Mouse (Mus musculus) G1E (cell line): ENCODE data around the gene Ccdc106. TPM values are rescaled to one million over a fixed set of nuclear protein-coding genes. Genes with fewer than 3 reads are reported as not detected.
A peak's percentile ranks its signal among the peaks of the same experiment; 100 is the strongest.

Source experiments
- ATAC-seq: 2 replicates; pipeline ENCODE4 v1.8.0; 2016; ENCODE audit warnings: mild to moderate bottlenecking; ENCODE audit not compliant: insufficient number of reproducible peaks, poor library complexity, low FRiP score, severe bottlenecking; ENCODE audit errors: extremely low read depth
- DNase-seq: peaks from one replicate; pipeline ENCODE4 v3.0.0; 2012; ENCODE audit warnings: low spot score
- H3K27me3 ChIP-seq: 2 replicates; pipeline ENCODE4 v1.6.1; 2012; ENCODE audit warnings: mild to moderate bottlenecking, low read length, inconsistent platforms; ENCODE audit not compliant: insufficient read depth
- H3K36me3 ChIP-seq: replicated peaks from 2 replicates; pipeline ENCODE3; 2012; ENCODE audit warnings: mild to moderate bottlenecking, inconsistent platforms
- H3K4me1 ChIP-seq: 2 replicates; pipeline ENCODE4 v1.6.1; 2012; ENCODE audit warnings: low read depth, low read length, inconsistent platforms, mixed read lengths; ENCODE audit not compliant: insufficient read depth
- H3K4me3 ChIP-seq: 2 replicates; pipeline ENCODE4 v1.5.1; 2012; ENCODE audit warnings: low read depth, mild to moderate bottlenecking, inconsistent platforms, low read length, moderate library complexity, mixed read lengths
- H3K9me3 ChIP-seq: replicated peaks from 2 replicates; pipeline ENCODE4 v1.6.1; 2012; ENCODE audit warnings: inconsistent platforms
- CTCF ChIP-seq: IDR thresholded peaks from 2 replicates; pipeline ENCODE4 v1.5.1; 2012; ENCODE audit warnings: low read depth, low read length, inconsistent platforms, mixed read lengths
- GATA1 ChIP-seq: IDR thresholded peaks from 2 replicates; pipeline ENCODE4 v1.6.1; 2012; ENCODE audit warnings: borderline replicate concordance, low read length, inconsistent platforms, mixed read lengths
- GATA2 ChIP-seq: IDR thresholded peaks from 2 replicates; pipeline ENCODE4 v1.6.1; 2012; ENCODE audit warnings: low read depth, low read length, inconsistent platforms, borderline replicate concordance
- POLR2AphosphoS5 ChIP-seq: IDR thresholded peaks from 2 replicates; pipeline ENCODE4 v1.6.1; 2012; ENCODE audit warnings: low read depth, low read length, inconsistent platforms; ENCODE audit not compliant: insufficient replicate concordance
- TAL1 ChIP-seq: conservative IDR thresholded peaks from 2 replicates; pipeline ENCODE4 v1.6.1; 2012; ENCODE audit warnings: low read depth, low read length, inconsistent platforms, mixed read lengths
- polyA plus RNA-seq: library from polyadenylated mRNA; stranded (reverse); fragments of >175 nt; gene quantifications from 2 replicates; pipeline ENCODE4 v1.2.3, GENCODE M21; 2012
- total RNA-seq, 2 experiments: library from RNA; stranded (forward) in 1 of 2; stranded (reverse) in 1 of 2; fragments of 200-1000 nt in 1 of 2; fragments of >200 nt in 1 of 2; fragmentation: Nextera tagmentation in 1 of 2; gene quantifications; 2 replicates each; pipeline ENCODE4 v1.2.3; 2014 to 2017

The Ccdc106 gene
- total and polyA plus RNA-seq, 3 experiments = 0.21 TPM; not detected in 2

GRCm38 (mm10) chr7:5059421-5059820, 39.1 kb downstream of the Ccdc106 start:
- Histone ChIP-seq H3K4me3 (no peak overlapping the region), H3K4me1 (peaks cover 25% of the 10 kb centered on the region), H3K27me3 (peaks cover 33% of the 10 kb centered on the region), H3K36me3 (peaks cover 9% of the 10 kb centered on the region), H3K9me3 (no peaks in the 10 kb centered on the region)
- TF ChIP-seq GATA2 (no peak), TAL1 (no peak), POLR2AphosphoS5 (no peak), CTCF (no peak), GATA1 (no peak)
- ATAC-seq = no peak
- no peak for DNase-seq

DNA sequence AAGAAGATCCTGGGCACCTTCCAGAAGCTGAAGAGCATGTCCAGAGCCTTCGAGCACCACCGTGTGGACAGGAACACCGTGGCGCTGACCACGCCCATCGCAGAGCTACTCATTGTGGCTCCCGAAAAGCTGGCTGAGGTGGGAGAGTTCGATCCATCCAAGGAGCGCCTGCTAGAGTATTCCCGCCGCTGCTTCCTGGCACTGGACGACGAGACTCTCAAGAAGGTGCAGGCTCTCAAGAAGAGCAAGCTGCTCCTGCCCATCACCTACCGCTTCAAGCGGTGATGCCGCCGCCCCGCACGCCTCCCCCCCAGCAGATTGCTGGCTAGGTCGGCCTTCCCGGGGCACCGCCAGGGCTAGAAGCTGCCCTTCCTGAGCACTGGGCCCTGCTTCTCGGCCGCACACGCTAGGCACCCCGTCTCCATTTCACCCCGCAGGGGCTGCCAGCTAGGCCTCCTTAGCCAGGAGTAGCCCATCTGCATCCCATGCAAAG, 39.9 kb downstream of the Ccdc106 start:
- Histone ChIP-seq H3K4me1 (peaks cover 31% of the 10 kb centered on the region), H3K36me3 (peaks cover 14% of the 10 kb centered on the region), H3K9me3 (no peaks in the 10 kb centered on the region), H3K27me3 (peaks cover 26% of the 10 kb centered on the region), H3K4me3 (peak overlapping the region; percentile 74)
- ATAC-seq (peak; percentile 23; the same call in 1 of the 2 replicates), DNase-seq (peak; percentile 71)
- no peak for TF ChIP-seq GATA1
- TF ChIP-seq CTCF = 0 out of 2 replicates have a peak, but pooled peaks have one; percentile 13
- TF ChIP-seq POLR2AphosphoS5 = no peak
- no peak for TF ChIP-seq TAL1

GRCm38 (mm10) chr7:5060944-5061773, 40.8 kb downstream of the Ccdc106 start:
- TF ChIP-seq CTCF (no peak), TAL1 (no peak), GATA2 (no peak), GATA1 (no peak), POLR2AphosphoS5 (no peak)
- Histone ChIP-seq H3K4me1 (peaks cover 40% of the 10 kb centered on the region), H3K9me3 (no peaks in the 10 kb centered on the region), H3K27me3 (peaks cover 19% of the 10 kb centered on the region), H3K36me3 (peaks cover 22% of the 10 kb centered on the region), H3K4me3 (peak overlapping the region; percentile 74)
- DNase-seq = peak; percentile 93
- ATAC-seq = peak; percentile 70

GRCm38 (mm10) chr7:5061774-5062359, 41.5 kb downstream of the Ccdc106 start, which contains the start of gene U2af2:
Gene U2af2 (plus strand): TSS chr7:5062143.
- no peaks in the 10 kb centered on the region for H3K9me3 ChIP-seq
- DNase-seq (peak; percentile 71), ATAC-seq (peak; percentile 23; the same call in 1 of the 2 replicates)
- peaks cover 29% of the 10 kb centered on the region for H3K36me3 ChIP-seq
- H3K4me3 ChIP-seq = peak within 1 kb of the TSS; percentile 74
- H3K4me1 ChIP-seq = peaks cover 44% of the 10 kb centered on the region
- no peak for TF ChIP-seq GATA2
- TF ChIP-seq POLR2AphosphoS5 = no peak
- TF ChIP-seq TAL1 = no peak
- no peak for TF ChIP-seq GATA1
- TF ChIP-seq CTCF = no peak
- peaks cover 12% of the 10 kb centered on the region for H3K27me3 ChIP-seq

DNA sequence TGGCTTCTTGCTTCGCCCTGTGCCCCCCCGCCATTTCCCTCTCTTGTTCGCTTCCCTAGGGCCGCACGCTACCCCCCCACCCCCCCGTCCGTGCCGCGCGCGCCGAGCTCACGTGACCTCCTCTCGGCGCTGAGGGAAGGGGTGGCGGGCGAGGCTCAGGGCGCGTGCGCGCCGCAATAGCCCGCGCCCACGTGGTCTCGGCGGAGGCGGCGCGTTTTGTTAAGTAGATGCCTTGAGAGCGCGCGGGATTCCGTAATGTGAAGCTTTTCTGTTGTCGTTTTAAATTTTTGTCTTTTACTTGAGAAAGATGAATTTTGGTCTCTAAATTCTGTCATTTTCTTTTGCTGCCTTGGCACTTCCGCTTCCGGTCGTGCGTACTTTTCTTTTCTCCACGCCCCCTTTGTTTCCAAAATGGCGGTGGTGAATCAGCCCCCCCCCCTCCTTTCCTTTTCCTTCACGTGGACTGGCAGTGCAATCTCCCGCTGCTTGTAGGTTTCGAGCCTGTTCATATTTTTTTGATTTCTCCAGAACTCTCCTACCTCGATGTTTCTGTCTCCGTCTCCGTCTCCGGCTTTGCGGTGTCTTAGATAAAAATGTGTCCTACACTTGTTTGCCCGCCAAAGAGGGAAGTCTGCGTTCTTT, 42.1 kb downstream of the Ccdc106 start:
- no peak for TF ChIP-seq GATA1
- TF ChIP-seq POLR2AphosphoS5 = no peak
- TF ChIP-seq TAL1 = no peak
- no peak for TF ChIP-seq GATA2
- TF ChIP-seq CTCF = no peak
- DNase-seq = peak; percentile 70
- Histone ChIP-seq H3K4me1 (peaks cover 49% of the 10 kb centered on the region), H3K9me3 (no peaks in the 10 kb centered on the region), H3K36me3 (peaks cover 36% of the 10 kb centered on the region), H3K4me3 (peak overlapping the region; percentile 74), H3K27me3 (peaks cover 5% of the 10 kb centered on the region)
- ATAC-seq = no peak
